Mouse (Mus musculus) ES-CJ7 (cell line): ENCODE measurements at regions not wholly inside any gene's neighbourhood (a gene's known extent, or its start where the extent isn't known, plus 50 kb on each side); places are given as distances from the start of the nearest gene placed in this dataset.

Source experiments
- DNase-seq: peaks from one replicate; pipeline ENCODE4 v3.0.0; 2011; ENCODE audit warnings: low read depth, low spot score

- DNase-seq: no peak
Measured at GRCm38 (mm10) chr15:62099683-62100082, 1176.9 kb upstream of the A1bg start.

GRCm38 (mm10) chr15:62098791-62099660 is 1176.2 kb upstream of the A1bg start:
- DNase-seq: peak; percentile 78

GRCm38 (mm10) chr15:62096778-62097177 is 1174.0 kb upstream of the A1bg start:
- DNase-seq: no peak

- DNase-seq: no peak
Measured at GRCm38 (mm10) chr15:62095198-62095597, 1172.4 kb upstream of the A1bg start.

- peak; percentile 85 for DNase-seq
Measured at GRCm38 (mm10) chr15:62093672-62094071, 1170.9 kb upstream of the A1bg start.

- DNase-seq: peak; percentile 99
Measured at GRCm38 (mm10) chr15:62092671-62093185, 1169.9 kb upstream of the A1bg start.

- peak; percentile 44 for DNase-seq
Measured at GRCm38 (mm10) chr15:62091746-62092659, 1169.2 kb upstream of the A1bg start.

- DNase-seq: peak; percentile 53
Measured at GRCm38 (mm10) chr15:62091144-62091543, 1168.3 kb upstream of the A1bg start.

GRCm38 (mm10) chr15:62088341-62088740 is 1165.5 kb upstream of the A1bg start:
- DNase-seq: no peak

- DNase-seq: peak; percentile 74
Measured at GRCm38 (mm10) chr15:62087755-62088154, 1164.9 kb upstream of the A1bg start.

- DNase-seq: no peak
Measured at GRCm38 (mm10) chr15:62086037-62086436, 1163.2 kb upstream of the A1bg start.

GRCm38 (mm10) chr15:62083347-62083746 is 1160.5 kb upstream of the A1bg start:
- no peak for DNase-seq

GRCm38 (mm10) chr15:62082539-62082938 is 1159.7 kb upstream of the A1bg start:
- no peak for DNase-seq

GRCm38 (mm10) chr15:62079155-62080109 is 1156.6 kb upstream of the A1bg start:
- peak; percentile 58 for DNase-seq

- DNase-seq: no peak
Measured at GRCm38 (mm10) chr15:62076552-62077234, 1153.9 kb upstream of the A1bg start.

GRCm38 (mm10) chr15:62074735-62075134 is 1151.9 kb upstream of the A1bg start:
- DNase-seq: no peak

GRCm38 (mm10) chr15:62073595-62073994 is 1150.8 kb upstream of the A1bg start:
- DNase-seq: no peak

GRCm38 (mm10) chr15:62071311-62071710 is 1148.5 kb upstream of the A1bg start:
- DNase-seq: no peak

GRCm38 (mm10) chr15:62068422-62069160 is 1145.8 kb upstream of the A1bg start:
- no peak for DNase-seq

GRCm38 (mm10) chr15:62064399-62064798 is 1141.6 kb upstream of the A1bg start:
- DNase-seq: no peak
